Mouse (Mus musculus) ES-E14 (cell line): ENCODE data around the gene Ptpn13. TPM values are rescaled to one million over a fixed set of nuclear protein-coding genes. Genes with fewer than 3 reads are reported as not detected.

Source experiments
- DNase-seq: peaks from one replicate; pipeline ENCODE4 v3.0.0-alpha.2; 2013; ENCODE audit warnings: low read depth, low spot score
- H3K27ac ChIP-seq: 2 replicates; pipeline ENCODE4 v1.5.1; 2012; ENCODE audit warnings: low read depth, mild to moderate bottlenecking, low read length, moderate library complexity, mixed read lengths; ENCODE audit not compliant: poor library complexity, insufficient read depth, severe bottlenecking
- H3K36me3 ChIP-seq: 2 replicates; pipeline ENCODE4 v1.6.1; 2012; ENCODE audit warnings: mild to moderate bottlenecking, low read length, moderate library complexity, mixed read lengths; ENCODE audit not compliant: control insufficient read depth, poor library complexity, insufficient read depth, severe bottlenecking
- H3K4me1 ChIP-seq, 2 experiments: fragments of 150-350 bp in 1 of 2; sonication (generic) in 1 of 2; 2 replicates each; pipeline ENCODE4 v1.6.1; 2012; ENCODE audit warnings: low read length in 2 of 2, mild to moderate bottlenecking in 1 of 2, mixed read lengths in 1 of 2; ENCODE audit not compliant: control insufficient read depth in 2 of 2, insufficient read depth in 2 of 2, poor library complexity in 1 of 2
- H3K4me3 ChIP-seq, 2 experiments: fragments of 150-350 bp in 1 of 2; sonication (generic) in 1 of 2; 2 replicates each; pipeline ENCODE4 v1.5.1; 2012; ENCODE audit warnings: low read length in 2 of 2, low read depth in 1 of 2, mild to moderate bottlenecking in 1 of 2, mixed read lengths in 1 of 2; ENCODE audit not compliant: insufficient read depth in 1 of 2, poor library complexity in 1 of 2, severe bottlenecking in 1 of 2
- H3K9ac ChIP-seq: 2 replicates; pipeline ENCODE4 v1.6.1; 2012; ENCODE audit warnings: low read depth, mild to moderate bottlenecking, low read length, mixed read lengths; ENCODE audit not compliant: poor library complexity, insufficient read depth, severe bottlenecking
- H3K9me3 ChIP-seq: fragments of 150-350 bp; sonication (generic); 2 replicates; pipeline ENCODE4 v1.6.1; 2012; ENCODE audit warnings: low read depth, mild to moderate bottlenecking, low read length; ENCODE audit not compliant: control insufficient read depth, insufficient read depth
- CHD2 ChIP-seq: IDR thresholded peaks from 2 replicates; pipeline ENCODE4 v1.6.1; 2014; ENCODE audit warnings: mild to moderate bottlenecking, low read depth, low read length, inconsistent platforms
- HCFC1 ChIP-seq: IDR thresholded peaks from 2 replicates; pipeline ENCODE4 v1.6.1; 2012; ENCODE audit warnings: low read length, inconsistent platforms, borderline replicate concordance; ENCODE audit not compliant: insufficient read depth
- MAFK ChIP-seq: IDR thresholded peaks from 2 replicates; pipeline ENCODE4 v1.6.1; 2014; ENCODE audit warnings: mild to moderate bottlenecking, low read depth, low read length, inconsistent platforms; ENCODE audit not compliant: insufficient read depth
- ZC3H11A ChIP-seq: IDR thresholded peaks from 2 replicates; pipeline ENCODE4 v1.6.1; 2012; ENCODE audit warnings: low read depth, mild to moderate bottlenecking, inconsistent platforms, low read length, borderline replicate concordance
- ZNF384 ChIP-seq: IDR thresholded peaks from 2 replicates; pipeline ENCODE4 v1.6.1; 2012; ENCODE audit warnings: low read depth, low read length, inconsistent platforms
- in situ Hi-C, 2 experiments: fragments of 600-800 bp; cut with MboI; formaldehyde crosslinking; loops; one replicate each; pipeline ENCODE4 v1.15.1; 2025; ENCODE audit warnings: low sequenced_read_pairs in 2 of 2, inconsistent platforms in 1 of 2; ENCODE audit not compliant: unreplicated experiment in 2 of 2
- total RNA-seq: library from RNA; depleted of rRNA; stranded (reverse); fragments of 300-350 nt; gene quantifications from 2 replicates; pipeline ENCODE4 v1.2.3, GENCODE M21; 2012

Ptpn13 gene
- total RNA-seq, 1 experiment = 12.6 TPM

- TF ChIP-seq MAFK (no peak), HCFC1 (no peak), ZNF384 (no peak), CHD2 (no peak), ZC3H11A (no peak)
- Histone ChIP-seq H3K9me3 (no peaks in the 10 kb centered on the region), H3K4me1 (peaks cover 0 to 8% of the 10 kb centered on the region in 2 experiments; a peak in 1 of 4 replicates), H3K27ac (no peak overlapping the region), H3K36me3 (no peaks in the 10 kb centered on the region), H3K4me3 (no peak overlapping the region), H3K9ac (no peak overlapping the region)
- in situ Hi-C loops = no loop called here
- no peak for DNase-seq
These were observed 195.4 kb downstream of the Ptpn13 start for GRCm38 (mm10) chr5:103620301-103620973.

- no peak for DNase-seq
- Histone ChIP-seq H3K9me3 (no peaks in the 10 kb centered on the region), H3K9ac (no peak overlapping the region), H3K4me3 (no peak overlapping the region), H3K4me1 (peaks cover 0 to 2% of the 10 kb centered on the region in 2 experiments; a peak in 1 of 4 replicates), H3K27ac (no peak overlapping the region), H3K36me3 (no peaks in the 10 kb centered on the region)
- TF ChIP-seq ZC3H11A = no peak
- no peak for TF ChIP-seq CHD2
- in situ Hi-C loops = no loop called here
These were observed 197.3 kb downstream of the Ptpn13 start for GRCm38 (mm10) chr5:103622321-103622720.

- Histone ChIP-seq H3K4me3 (no peak overlapping the region), H3K4me1 (no peaks in the 10 kb centered on the region), H3K9me3 (no peaks in the 10 kb centered on the region), H3K9ac (no peak overlapping the region), H3K36me3 (no peaks in the 10 kb centered on the region), H3K27ac (no peak overlapping the region; the same call in 1 of the 2 replicates)
- DNase-seq = no peak
- in situ Hi-C loops = no loop called here
- TF ChIP-seq ZC3H11A = no peak
These were observed 199.8 kb downstream of the Ptpn13 start for GRCm38 (mm10) chr5:103624831-103625230.

GRCm38 (mm10) chr5:103628499-103628898 lies 203.5 kb downstream of the Ptpn13 start:
- Histone ChIP-seq H3K4me1 (no peaks in the 10 kb centered on the region), H3K9me3 (no peaks in the 10 kb centered on the region), H3K27ac (no peak overlapping the region), H3K4me3 (no peak overlapping the region), H3K9ac (no peak overlapping the region), H3K36me3 (no peaks in the 10 kb centered on the region)
- in situ Hi-C loops = no loop called here
- TF ChIP-seq HCFC1 = no peak
- TF ChIP-seq MAFK = no peak
- TF ChIP-seq CHD2 = no peak
- TF ChIP-seq ZC3H11A = no peak
- TF ChIP-seq ZNF384 = no peak
- DNase-seq = no peak

- in situ Hi-C loops = no loop called here
- TF ChIP-seq ZC3H11A (no peak), HCFC1 (no peak), ZNF384 (no peak), CHD2 (no peak), MAFK (no peak)
- no peak for DNase-seq
- H3K36me3 ChIP-seq = no peaks in the 10 kb centered on the region
- no peak within 1 kb of the TSS for H3K9ac ChIP-seq
- H3K4me3 ChIP-seq = no peak within 1 kb of the TSS
- H3K27ac ChIP-seq = no peak within 1 kb of the TSS
- H3K9me3 ChIP-seq = no peaks in the 10 kb centered on the region
- H3K4me1 ChIP-seq = no peaks in the 10 kb centered on the region
These were observed 204.2 kb downstream of the Ptpn13 start, which contains the start of gene Slc10a6 for GRCm38 (mm10) chr5:103629111-103629764. TSS of gene Slc10a6 (minus strand) at chr5:103629403.
